Mouse (Mus musculus) CH12F3 (cell line): ENCODE measurements around the gene Lingo4.

Experiments used
- in situ Hi-C: fragments of 300-500 bp; cut with MboI; formaldehyde crosslinking; loops from 2 replicates; pipeline ENCODE4 v1.14.3; 2020; ENCODE audit warnings: low sequenced_read_pairs

Lingo4 gene

DNA sequence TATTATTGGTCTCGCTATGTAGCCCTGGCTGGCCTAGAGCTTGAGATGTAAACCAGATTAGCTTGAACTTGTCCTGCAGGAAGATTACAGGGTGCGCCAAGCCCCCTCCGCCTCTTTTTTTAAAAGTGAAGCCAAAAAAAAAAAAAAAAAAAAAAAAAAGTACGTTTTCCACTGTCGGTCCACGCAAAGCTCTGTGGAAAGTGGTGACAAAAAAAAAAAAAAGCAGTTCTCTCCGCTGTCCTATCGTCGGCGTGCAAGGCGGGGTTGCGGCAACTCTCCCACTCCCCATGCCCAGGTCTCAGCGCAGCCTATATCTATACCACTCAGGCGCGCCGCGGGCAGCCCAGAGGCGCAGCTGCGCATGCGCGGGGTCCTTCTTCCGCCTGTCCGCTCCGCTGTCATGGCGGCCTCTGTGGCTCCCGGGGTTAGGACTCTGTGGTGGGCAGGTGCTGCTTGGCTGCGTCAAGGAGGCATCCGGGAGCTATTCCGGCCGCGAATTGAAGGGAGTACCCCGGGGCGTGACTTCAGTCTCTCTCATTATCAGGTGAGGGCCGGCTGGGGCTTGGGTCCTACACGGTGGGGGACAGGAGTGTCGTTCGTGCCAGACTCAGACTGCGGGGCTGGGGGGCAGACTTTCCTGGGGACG, 44.8 kb downstream of the Lingo4 start, which contains the start of gene Mrpl9:
Gene Mrpl9 (plus strand): TSS at position 368 of the 646 bp plus-strand sequence.
- in situ Hi-C loops = loop anchor here (10.0 kb wide), 1 partner anchor 68 kb away; the partner anchor contains the start of gene Rorc

DNA sequence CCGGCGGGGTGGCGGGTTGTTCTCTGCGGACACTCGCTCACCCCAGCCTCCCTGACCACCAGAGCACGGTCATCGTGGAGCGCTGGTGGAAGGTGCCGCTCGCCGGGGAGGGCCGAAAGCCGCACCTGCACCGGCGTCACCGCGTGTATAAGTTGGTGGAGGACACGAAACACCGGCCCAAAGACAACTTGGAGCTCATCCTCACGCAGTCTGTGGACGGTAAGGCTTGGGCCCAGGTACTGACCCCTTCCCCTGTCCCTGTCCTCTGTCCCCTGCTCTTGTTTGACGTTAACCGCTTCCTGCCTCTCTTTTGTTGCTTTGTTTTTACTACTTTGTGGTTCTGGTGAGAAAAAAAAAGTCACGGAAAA, 45.3 kb downstream of the Lingo4 start, which contains the start of gene Oaz3:
Gene Oaz3 (minus strand): TSS at position 319 of the 368 bp plus-strand sequence.
- in situ Hi-C loops = loop anchor here (10.0 kb wide), 1 partner anchor 69 kb away; the partner anchor contains the start of gene Rorc

DNA sequence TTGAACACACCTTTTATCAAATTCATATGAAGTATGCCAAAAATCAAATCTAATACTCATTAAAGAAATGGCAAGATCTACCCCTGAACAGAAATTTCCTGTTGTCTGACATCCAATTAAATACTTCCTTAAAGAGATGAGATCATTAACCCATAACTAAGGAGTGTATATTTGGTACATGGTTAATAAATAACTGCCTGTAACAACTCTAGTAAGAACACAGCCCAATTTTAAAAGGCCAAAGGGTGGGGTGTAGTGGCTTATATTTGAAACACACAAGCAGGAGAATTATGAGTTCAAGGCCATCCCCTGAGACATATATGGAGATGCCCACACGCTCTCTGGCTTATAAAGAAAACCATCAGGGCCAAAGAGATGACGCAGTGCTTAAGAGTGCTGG, 51.1 kb downstream of the Lingo4 start:
- in situ Hi-C loops = loop anchor here (10.0 kb wide), 1 partner anchor 75 kb away; the partner anchor contains the start of gene Rorc
